Mouse (Mus musculus) hindbrain, embryonic 15.5 days (tissue): ENCODE measurements around the gene Lsamp. TPM values are rescaled to one million over a fixed set of nuclear protein-coding genes. Genes with fewer than 3 reads are reported as not detected.

Source experiments
- ATAC-seq: fragments of 200-750 bp; cut with Nextera tagmentation; 2 replicates; pipeline ENCODE4 v1.8.0; 2017; ENCODE audit warnings: low read depth, moderate number of reproducible peaks, moderate TSS enrichment; ENCODE audit not compliant: low FRiP score
- H3K27ac ChIP-seq: fragments of 300-500 bp; sonication (generic); replicated peaks from 2 replicates; pipeline ENCODE4 v1.5.1; 2015; ENCODE audit warnings: mild to moderate bottlenecking, inconsistent platforms
- H3K27me3 ChIP-seq: fragments of 300-500 bp; sonication (generic); 2 replicates; pipeline ENCODE4 v1.6.1; 2015; ENCODE audit warnings: control low read depth, inconsistent platforms
- H3K36me3 ChIP-seq: fragments of 300-500 bp; sonication (generic); 2 replicates; pipeline ENCODE4 v1.6.1; 2015; ENCODE audit warnings: control low read depth, inconsistent platforms
- H3K4me1 ChIP-seq: fragments of 300-500 bp; sonication (generic); replicated peaks from 2 replicates; pipeline ENCODE4 v1.6.1; 2015; ENCODE audit warnings: control low read depth, inconsistent platforms
- H3K4me2 ChIP-seq: fragments of 300-500 bp; sonication (generic); 2 replicates; pipeline ENCODE4 v1.6.1; 2015; ENCODE audit warnings: moderate library complexity, mild to moderate bottlenecking, inconsistent platforms
- H3K4me3 ChIP-seq: fragments of 300-500 bp; sonication (generic); 2 replicates; pipeline ENCODE4 v1.5.1; 2015; ENCODE audit warnings: mild to moderate bottlenecking, inconsistent platforms
- H3K9ac ChIP-seq: fragments of 300-500 bp; sonication (generic); 2 replicates; pipeline ENCODE4 v1.6.1; 2015; ENCODE audit warnings: inconsistent platforms
- H3K9me3 ChIP-seq: fragments of 300-500 bp; sonication (generic); 2 replicates; pipeline ENCODE4 v1.6.1; 2016; ENCODE audit warnings: control low read depth, inconsistent platforms
- WGBS: fragments of 180-500 bp; shearing (Covaris S2); methylation state at CpG from one replicate; pipeline ENCODE4 v1.1.7; 2015; 5-methylcytosine and 5-hydroxymethylcytosine counted together
- polyA plus RNA-seq: library from polyadenylated mRNA; unstranded; fragments of >200 nt; fragmentation: Nextera tagmentation; extraction: Ambion mirVana; gene quantifications from 2 replicates; pipeline ENCODE4 v1.2.1, GENCODE M21; 2015

The Lsamp gene
- polyA plus RNA-seq, 1 experiment from 2014 or later, result 89.3 TPM

DNA sequence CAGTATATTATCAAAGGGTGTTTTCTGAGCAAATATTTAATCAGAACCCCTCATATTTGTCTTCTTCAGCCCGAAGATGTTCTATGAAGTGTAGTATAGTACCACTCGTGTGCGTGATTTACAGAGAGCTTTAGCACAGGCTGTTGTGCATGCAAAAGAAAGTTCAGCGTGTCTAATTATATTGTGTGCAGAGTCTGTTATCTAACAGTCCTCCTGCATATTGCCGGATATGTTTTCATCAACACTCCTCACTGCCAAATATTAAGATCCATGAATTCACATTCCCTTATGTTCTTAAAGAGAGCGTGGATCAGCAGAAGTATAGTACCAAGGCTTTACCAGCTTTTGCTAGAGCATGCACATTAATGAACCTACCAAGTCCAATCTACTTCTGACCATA, 1862.7 kb downstream of the Lsamp start:
- Histone ChIP-seq H3K27me3 (no peaks in the 10 kb centered on the region), H3K4me3 (no peak overlapping the region), H3K4me2 (no peak overlapping the region), H3K27ac (no peak overlapping the region), H3K9me3 (no peaks in the 10 kb centered on the region), H3K9ac (no peak overlapping the region), H3K4me1 (no peaks in the 10 kb centered on the region), H3K36me3 (no peaks in the 10 kb centered on the region)
- 79% methylated on average over 6 of the region's 6 CpGs for WGBS
- ATAC-seq, result no peak

DNA sequence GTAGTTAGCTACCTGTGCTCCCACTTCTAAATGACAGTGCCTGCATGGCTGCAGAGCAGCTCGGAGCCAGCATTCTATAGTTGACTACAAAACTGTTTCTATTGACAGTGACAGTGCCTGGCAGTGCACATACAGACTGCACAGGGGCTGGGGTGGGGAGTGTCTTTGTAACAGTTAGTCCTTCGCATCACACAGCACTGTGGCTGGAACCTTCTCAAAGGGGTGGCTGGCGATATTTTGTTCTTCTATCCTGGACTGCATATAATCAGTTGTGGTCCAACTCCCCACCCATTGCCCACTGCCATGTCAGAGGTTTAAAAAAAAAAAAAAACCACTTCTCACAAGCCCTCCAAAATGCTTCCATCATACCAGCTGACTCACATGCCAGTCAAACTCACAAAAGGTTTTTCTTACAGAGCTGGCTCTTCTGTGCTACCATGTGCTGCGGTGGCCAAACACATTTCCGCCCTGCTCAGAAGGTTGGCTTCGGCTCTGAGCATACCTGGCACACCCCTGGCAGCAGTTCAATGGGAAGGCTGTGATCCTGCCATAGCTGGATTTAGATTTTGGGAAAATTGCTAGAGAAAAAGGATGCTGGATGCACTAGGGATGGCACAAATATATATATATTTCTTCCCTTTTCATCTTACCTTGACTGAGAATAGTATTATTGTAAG, 1887.9 kb downstream of the Lsamp start:
- WGBS, result 71% methylated on average over 6 of the region's 6 CpGs
- no peaks in the 10 kb centered on the region for H3K36me3 ChIP-seq
- H3K27me3 ChIP-seq, result no peaks in the 10 kb centered on the region
- no peak overlapping the region for H3K4me2 ChIP-seq
- peak; percentile 38; the same call in 1 of the 2 replicates for ATAC-seq
- no peaks in the 10 kb centered on the region for H3K9me3 ChIP-seq
- no peak overlapping the region for H3K4me3 ChIP-seq
- H3K4me1 ChIP-seq, result no peaks in the 10 kb centered on the region
- no peak overlapping the region for H3K27ac ChIP-seq
- no peak overlapping the region for H3K9ac ChIP-seq

DNA sequence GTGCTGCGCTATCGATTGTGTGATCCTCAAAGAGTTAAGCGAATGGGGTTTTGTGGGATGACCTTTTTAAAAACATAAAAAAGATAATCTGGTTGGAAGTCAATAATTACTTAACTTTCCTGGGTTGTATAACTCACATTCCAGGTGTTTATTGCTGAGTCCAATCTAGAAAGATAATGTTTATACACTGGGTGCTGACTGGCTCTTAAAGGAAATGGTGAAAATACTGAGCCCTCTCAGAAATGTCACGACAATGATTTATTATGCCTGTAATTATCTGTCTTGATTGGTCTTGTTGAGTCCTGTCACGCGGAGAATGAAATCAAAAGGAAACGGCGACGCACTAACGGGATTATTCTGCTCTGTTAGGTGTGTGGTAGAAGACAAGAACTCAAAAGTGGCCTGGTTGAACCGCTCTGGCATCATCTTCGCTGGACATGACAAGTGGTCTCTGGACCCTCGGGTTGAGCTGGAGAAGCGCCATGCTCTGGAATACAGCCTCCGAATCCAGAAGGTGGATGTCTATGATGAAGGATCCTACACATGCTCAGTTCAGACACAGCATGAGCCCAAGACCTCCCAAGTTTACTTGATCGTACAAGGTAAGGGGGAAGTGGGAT, 1904.5 kb downstream of the Lsamp start:
- no peak overlapping the region for H3K4me3 ChIP-seq
- H3K36me3 ChIP-seq, result no peaks in the 10 kb centered on the region
- no peak for ATAC-seq
- 77% methylated on average over 16 of the region's 16 CpGs for WGBS
- no peak overlapping the region for H3K4me2 ChIP-seq
- H3K4me1 ChIP-seq, result no peaks in the 10 kb centered on the region
- no peaks in the 10 kb centered on the region for H3K9me3 ChIP-seq
- no peaks in the 10 kb centered on the region for H3K27me3 ChIP-seq
- H3K9ac ChIP-seq, result no peak overlapping the region
- H3K27ac ChIP-seq, result no peak overlapping the region

DNA sequence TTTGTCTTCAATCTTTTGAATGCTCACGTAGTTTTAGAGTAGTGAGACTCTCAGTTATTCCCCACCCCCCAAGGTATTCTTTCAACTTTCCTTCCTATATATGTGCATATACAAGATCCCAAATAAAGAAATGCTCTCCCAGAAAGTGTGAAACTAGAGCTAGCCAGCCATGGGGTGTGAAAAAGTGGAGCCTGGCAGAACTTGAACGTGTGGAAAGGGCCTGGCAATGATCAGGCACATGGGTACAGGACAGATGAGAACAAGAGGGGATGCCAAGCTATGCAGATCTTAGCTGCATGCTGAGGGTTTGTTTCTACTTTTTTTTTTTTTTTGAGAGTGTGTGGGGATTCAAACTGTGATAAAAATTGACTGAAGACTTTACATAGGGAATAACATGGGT, 1916.6 kb downstream of the Lsamp start:
- H3K9me3 ChIP-seq, result no peaks in the 10 kb centered on the region
- 62% methylated on average over 2 of the region's 2 CpGs for WGBS
- H3K27me3 ChIP-seq, result no peaks in the 10 kb centered on the region
- no peak overlapping the region for H3K9ac ChIP-seq
- ATAC-seq, result no peak
- peaks cover 7% of the 10 kb centered on the region; the same call in 1 of the 2 replicates for H3K4me1 ChIP-seq
- no peak overlapping the region for H3K4me2 ChIP-seq
- H3K27ac ChIP-seq, result no peak overlapping the region
- H3K36me3 ChIP-seq, result no peaks in the 10 kb centered on the region
- H3K4me3 ChIP-seq, result no peak overlapping the region

DNA sequence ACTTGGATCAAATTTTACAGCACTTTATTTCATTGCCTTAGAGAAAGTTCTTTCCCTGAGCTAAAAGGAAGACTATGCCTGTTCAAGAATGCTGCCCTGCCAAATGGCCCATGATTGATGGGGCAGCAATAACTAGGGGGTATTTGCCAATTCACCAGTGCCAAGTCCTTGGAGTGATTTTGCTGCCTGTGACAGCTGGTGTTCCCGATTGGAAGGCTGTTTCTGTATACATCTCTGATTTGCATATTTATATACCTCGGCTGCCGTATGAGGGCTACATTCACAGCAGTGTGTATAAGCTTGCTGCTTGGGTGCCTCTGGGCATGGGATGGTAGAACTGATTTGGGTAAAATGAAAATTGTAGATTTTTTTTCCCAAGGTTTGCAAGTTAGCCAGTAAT, 1919.5 kb downstream of the Lsamp start:
- ATAC-seq, result peak; percentile 78
- H3K9ac ChIP-seq, result no peak overlapping the region
- H3K4me3 ChIP-seq, result no peak overlapping the region
- H3K4me2 ChIP-seq, result no peak overlapping the region
- no peaks in the 10 kb centered on the region for H3K9me3 ChIP-seq
- H3K27ac ChIP-seq, result no peak overlapping the region
- H3K4me1 ChIP-seq, result peaks cover 7% of the 10 kb centered on the region; the same call in 1 of the 2 replicates
- 16% methylated on average over 3 of the region's 3 CpGs for WGBS
- H3K36me3 ChIP-seq, result no peaks in the 10 kb centered on the region
- H3K27me3 ChIP-seq, result no peaks in the 10 kb centered on the region

DNA sequence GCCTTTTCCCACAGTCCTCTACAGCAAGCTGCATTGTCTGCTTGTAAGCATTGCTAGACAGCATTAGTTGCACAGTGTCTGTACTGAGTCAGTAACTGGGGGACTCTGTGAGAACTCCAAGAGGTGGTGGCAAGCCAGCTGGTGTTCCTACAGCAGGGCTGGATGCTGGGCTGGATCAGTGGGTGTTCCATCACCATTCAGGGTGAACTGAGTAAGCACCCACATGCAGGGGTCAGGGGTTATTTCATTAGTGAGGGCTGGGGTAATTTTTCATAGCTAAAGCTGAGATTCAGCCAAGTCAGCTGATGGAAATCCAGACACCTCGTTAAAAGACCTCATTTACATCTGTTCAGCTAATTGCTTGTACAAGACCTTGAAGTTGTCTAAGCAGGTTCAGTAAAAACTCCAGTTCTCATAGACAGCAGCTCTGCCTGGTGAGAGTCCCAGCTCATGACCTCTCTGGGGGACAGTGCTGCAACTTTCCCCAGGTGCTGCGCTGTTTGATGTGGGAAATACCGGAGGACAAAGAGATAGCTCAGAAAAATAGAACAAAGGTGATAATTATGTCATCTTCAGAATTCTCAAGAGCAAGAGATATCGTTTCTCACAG, 1928.5 kb downstream of the Lsamp start:
- Histone ChIP-seq H3K4me1 (peaks cover 6% of the 10 kb centered on the region), H3K4me3 (no peak overlapping the region), H3K27me3 (no peaks in the 10 kb centered on the region), H3K4me2 (no peak overlapping the region), H3K9ac (no peak overlapping the region), H3K36me3 (no peaks in the 10 kb centered on the region), H3K9me3 (no peaks in the 10 kb centered on the region), H3K27ac (no peak overlapping the region)
- ATAC-seq, result no peak
- 60% methylated on average over 4 of the region's 4 CpGs for WGBS

DNA sequence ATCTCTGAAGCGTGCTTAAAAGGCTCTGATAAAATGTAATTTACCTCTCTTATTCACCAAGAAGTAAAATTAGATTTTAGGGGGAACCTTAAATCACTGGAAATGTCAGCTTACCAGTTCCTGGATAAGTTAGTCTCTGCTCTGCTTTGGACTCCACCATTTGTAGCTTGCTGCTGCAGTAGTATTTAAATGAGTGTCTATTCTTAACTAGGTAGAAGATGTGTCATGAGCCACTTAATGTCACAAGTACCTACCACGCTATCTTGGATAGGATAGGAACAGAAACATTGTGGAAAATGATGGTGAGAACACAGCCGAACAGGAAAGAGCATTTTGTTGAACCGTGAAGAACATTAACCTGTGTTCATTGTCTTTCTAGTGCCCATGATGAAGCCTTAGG, 1929.2 kb downstream of the Lsamp start:
- Histone ChIP-seq H3K9ac (no peak overlapping the region), H3K27me3 (no peaks in the 10 kb centered on the region), H3K4me2 (no peak overlapping the region), H3K27ac (no peak overlapping the region), H3K4me1 (peaks cover 7% of the 10 kb centered on the region), H3K4me3 (no peak overlapping the region), H3K9me3 (no peaks in the 10 kb centered on the region), H3K36me3 (no peaks in the 10 kb centered on the region)
- 88% methylated on average over 4 of the region's 4 CpGs for WGBS
- no peak for ATAC-seq

DNA sequence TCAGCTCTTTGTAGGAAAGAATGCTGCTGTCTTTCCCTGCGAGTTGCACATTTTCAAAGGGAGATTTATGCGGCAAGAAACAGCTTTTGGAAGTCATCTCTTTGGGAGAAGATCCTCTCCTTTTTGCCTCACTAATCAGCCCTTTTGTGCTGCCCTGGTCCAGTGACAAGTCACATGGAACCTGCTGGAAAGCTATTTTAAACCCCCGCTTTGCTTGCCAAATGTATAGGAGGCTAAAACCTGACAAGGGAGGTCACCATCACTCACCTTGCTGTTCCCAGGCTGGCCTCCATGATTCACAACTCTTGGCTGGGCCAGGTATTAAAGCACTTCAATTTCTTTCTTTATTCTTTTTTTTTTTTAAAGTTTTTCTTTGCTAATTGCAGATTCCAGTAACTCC, 1932.2 kb downstream of the Lsamp start:
- no peak for ATAC-seq
- Histone ChIP-seq H3K9ac (no peak overlapping the region), H3K4me2 (no peak overlapping the region), H3K27ac (no peak overlapping the region), H3K4me1 (peaks cover 7% of the 10 kb centered on the region), H3K36me3 (no peaks in the 10 kb centered on the region), H3K27me3 (no peaks in the 10 kb centered on the region), H3K4me3 (no peak overlapping the region), H3K9me3 (no peaks in the 10 kb centered on the region)
- WGBS, result 75% methylated on average over 3 of the region's 3 CpGs

DNA sequence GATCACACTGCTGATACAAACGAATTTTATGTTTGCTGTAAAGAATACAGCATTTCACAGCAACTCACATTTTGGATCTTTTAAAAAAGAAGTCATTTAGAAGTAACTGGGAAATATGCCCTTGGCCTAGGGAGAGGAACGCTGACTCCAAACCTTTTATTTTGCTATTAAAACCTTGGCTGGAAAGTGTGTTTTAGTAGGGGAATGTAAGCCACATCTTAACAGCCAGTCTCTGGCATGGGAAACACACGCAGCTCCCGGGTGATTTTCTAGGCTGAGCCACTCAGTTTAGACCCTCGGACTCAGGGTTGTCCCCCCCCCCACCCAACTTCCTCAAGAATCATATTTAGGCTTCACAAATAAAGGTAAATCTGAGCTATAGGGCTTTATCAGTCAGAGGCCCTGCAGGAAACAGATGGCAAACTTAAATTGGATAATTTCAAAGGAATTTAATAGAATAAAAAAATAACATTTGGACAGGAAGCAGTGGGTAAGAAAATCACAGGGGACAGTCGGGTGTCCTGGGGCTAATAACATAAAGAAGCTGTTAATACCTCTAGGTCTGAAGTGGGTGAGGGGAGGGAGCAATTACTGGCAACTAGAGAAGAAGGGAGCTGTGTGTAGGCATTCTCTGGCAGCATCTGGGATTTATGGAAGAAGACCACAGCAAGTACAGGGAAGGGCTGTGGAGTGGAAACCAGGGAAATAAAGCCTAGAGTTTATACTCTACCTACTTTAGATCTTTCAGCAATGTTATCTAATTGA, 1933.1 kb downstream of the Lsamp start:
- 68% methylated on average over 6 of the region's 6 CpGs for WGBS
- Histone ChIP-seq H3K36me3 (no peaks in the 10 kb centered on the region), H3K9ac (no peak overlapping the region), H3K4me2 (no peak overlapping the region), H3K9me3 (no peaks in the 10 kb centered on the region), H3K27me3 (no peaks in the 10 kb centered on the region), H3K4me3 (no peak overlapping the region), H3K27ac (no peak overlapping the region), H3K4me1 (peaks cover 10% of the 10 kb centered on the region)
- ATAC-seq, result no peak

DNA sequence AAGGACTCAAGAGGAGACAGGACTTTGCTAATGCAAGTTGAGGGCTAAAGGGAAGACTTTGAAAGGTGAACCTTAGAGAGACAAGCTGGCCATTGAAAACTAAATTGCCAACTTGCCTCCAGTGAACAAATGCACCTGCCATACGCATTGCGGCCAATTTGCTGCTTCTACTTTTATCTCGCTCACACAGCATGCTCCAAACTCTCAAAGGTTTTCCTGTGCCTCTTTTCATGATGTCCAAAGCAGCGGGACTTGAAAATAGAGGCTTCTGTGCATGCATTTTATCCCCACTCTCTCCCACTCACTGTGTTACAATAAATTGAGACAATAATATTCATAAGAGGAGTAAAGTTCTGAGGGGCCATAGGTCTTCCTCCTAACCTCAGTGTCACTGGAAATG, 1945.4 kb downstream of the Lsamp start:
- H3K9ac ChIP-seq, result no peak overlapping the region
- H3K27ac ChIP-seq, result no peak overlapping the region
- H3K36me3 ChIP-seq, result no peaks in the 10 kb centered on the region
- ATAC-seq, result no peak
- H3K4me2 ChIP-seq, result no peak overlapping the region
- H3K4me3 ChIP-seq, result no peak overlapping the region
- no peaks in the 10 kb centered on the region for H3K4me1 ChIP-seq
- H3K27me3 ChIP-seq, result no peaks in the 10 kb centered on the region
- no peaks in the 10 kb centered on the region for H3K9me3 ChIP-seq
- 92% methylated on average over 4 of the region's 4 CpGs for WGBS

DNA sequence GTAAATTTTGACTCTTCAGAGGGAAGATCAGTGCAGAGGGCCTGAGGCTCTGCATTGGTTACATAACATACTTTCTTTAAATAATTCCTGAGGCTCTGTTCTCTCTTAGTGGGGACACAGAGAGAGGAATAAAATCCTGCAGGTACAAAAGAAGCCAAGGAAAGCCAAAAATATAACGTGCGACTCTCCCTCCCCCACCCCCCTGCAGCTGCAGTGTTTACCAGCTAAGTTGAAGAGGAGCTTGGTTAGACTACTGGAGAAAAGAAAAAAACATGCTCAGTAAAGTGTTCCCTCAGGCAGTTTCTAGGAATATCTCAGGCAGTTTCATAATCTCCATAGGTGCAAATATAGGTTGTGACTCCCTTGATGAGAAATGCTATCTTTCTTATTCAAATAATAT, 1951.5 kb downstream of the Lsamp start:
- Histone ChIP-seq H3K4me3 (no peak overlapping the region), H3K9me3 (no peaks in the 10 kb centered on the region), H3K27me3 (no peaks in the 10 kb centered on the region), H3K4me1 (no peaks in the 10 kb centered on the region), H3K4me2 (no peak overlapping the region), H3K9ac (no peak overlapping the region), H3K27ac (no peak overlapping the region), H3K36me3 (no peaks in the 10 kb centered on the region)
- 77% methylated on average over 2 of the region's 2 CpGs for WGBS
- ATAC-seq, result no peak
